Mouse (Mus musculus): ENCODE measurements around the gene Pla2g4e. TPM values are rescaled to one million over a fixed set of nuclear protein-coding genes. Genes with fewer than 3 reads are reported as not detected.

The Pla2g4e gene
- not detected in 2 replicates for polyA plus RNA-seq (2016; fragmentation: Nextera tagmentation; extraction: Ambion mirVana)

DNA sequence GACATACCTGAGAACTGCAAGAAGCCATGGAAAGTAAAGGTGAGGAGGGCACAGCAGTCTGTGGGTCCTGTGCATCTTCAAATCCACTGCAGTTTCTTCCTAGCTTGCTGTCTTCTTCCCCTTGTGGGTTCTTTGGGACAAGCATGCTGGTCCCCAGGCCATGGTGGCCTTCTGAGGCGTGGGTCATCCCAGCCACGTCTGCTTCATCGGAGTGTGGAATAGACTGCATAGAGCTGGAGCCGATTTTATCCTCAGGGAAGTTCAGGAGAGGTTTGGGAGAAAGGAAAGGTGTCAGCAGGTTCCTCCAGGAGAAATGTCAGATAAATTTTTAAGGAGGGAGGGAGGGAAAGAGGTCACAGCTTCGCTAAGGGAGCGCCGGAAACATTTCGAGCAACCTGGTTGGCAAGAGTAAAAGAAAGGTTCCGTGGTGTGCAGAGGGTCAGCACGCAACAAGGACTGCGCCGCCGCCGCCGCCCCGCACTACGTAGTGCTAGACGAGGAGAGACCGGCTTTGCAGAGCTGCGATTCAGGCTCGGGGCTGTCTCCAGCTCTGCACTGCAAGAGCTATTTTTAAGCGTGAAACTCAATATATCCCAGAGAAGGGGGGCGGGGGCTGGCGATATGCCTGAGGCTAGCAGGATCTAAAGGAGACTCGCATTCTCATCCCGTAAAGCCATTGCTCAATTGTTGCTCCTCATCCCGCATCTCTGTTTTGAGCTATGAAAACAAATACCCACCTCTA is at the start of gene Pla2g4e:
Pla2g4e (minus strand) TSS at position 657 of the 742 bp plus-strand sequence.
- Histone ChIP-seq H3K36me3 (no peaks in the 10 kb centered on the region), H3K9me3 (replicated peaks) (no peaks in the 10 kb centered on the region), H3K9ac (no peak within 1 kb of the TSS), H3K27me3 (replicated peaks) (peaks cover 55% of the 10 kb centered on the region), H3K27ac (no peak within 1 kb of the TSS), H3K4me2 (peak within 1 kb of the TSS; percentile 40), H3K4me3 (peak within 1 kb of the TSS; percentile 16; the same call in 1 of the 2 replicates), H3K4me1 (no peaks in the 10 kb centered on the region)
- 9% methylated on average over 27 of the region's 27 CpGs for WGBS (ENCODE audit: insufficient replicate concordance)
- ATAC-seq: no peak

DNA sequence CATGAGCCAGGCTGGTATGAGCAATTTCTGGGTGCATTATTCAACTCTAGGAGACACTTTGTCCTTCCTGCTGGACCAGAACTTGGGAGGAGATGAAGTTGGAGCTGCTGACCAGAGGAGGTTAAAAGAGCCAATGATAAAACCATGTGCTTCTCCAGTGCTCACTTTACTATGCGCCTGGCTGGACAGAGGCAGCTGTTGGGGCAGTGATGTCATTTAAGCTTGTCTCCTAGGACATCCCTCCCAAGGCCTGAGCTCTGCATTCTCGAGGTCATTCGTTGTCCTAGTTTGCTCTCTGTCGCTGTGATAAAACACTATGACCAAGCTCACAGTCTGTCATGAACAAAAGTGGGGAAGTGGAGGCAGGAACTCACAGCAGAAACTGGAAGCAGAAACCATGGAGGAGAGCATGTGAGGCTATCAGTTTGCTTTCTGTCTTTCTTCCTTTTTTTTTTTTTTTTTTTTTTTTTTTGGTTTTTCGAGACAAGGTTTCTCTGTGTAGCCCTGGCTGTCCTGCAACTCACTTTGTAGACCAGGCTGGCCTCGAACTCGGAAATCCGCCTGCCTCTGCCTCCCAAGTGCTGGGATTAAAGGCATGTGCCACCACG is 46.4 kb upstream of the Pla2g4e start:
- Histone ChIP-seq H3K9me3 (replicated peaks) (no peaks in the 10 kb centered on the region), H3K4me2 (no peak overlapping the region), H3K27ac (no peak overlapping the region), H3K4me3 (no peak overlapping the region), H3K9ac (no peak overlapping the region), H3K36me3 (no peaks in the 10 kb centered on the region), H3K4me1 (no peaks in the 10 kb centered on the region), H3K27me3 (replicated peaks) (no peaks in the 10 kb centered on the region)
- WGBS (ENCODE audit: insufficient replicate concordance): 66% methylated on average over 8 of the region's 9 CpGs
- no peak for ATAC-seq

DNA sequence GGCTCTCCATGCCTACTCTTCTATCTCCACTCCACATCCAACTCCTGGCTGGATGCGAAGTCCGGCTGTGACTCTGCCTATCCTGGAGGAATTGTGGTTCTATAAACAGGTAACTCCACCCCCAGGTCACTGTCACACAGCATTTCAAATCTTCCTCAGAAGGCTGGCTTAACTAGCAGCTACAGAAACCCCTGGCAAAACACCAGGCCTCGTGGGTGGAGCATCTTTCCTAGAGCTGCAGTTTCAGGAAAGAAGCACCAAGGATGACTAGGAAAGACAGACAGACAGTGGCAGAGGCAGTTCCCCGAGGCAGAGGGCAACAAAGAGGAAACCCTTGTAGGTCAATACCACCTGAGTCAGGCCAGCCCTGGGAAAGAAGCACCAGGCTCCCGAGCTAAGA is 43.9 kb upstream of the Pla2g4e start, which contains the start of gene Pla2g4d:
Pla2g4d (minus strand) TSS at position 203 of the 400 bp plus-strand sequence.
- no peak within 1 kb of the TSS for H3K27ac ChIP-seq
- WGBS (ENCODE audit: insufficient replicate concordance): 49% methylated on average over 5 of the region's 5 CpGs

DNA sequence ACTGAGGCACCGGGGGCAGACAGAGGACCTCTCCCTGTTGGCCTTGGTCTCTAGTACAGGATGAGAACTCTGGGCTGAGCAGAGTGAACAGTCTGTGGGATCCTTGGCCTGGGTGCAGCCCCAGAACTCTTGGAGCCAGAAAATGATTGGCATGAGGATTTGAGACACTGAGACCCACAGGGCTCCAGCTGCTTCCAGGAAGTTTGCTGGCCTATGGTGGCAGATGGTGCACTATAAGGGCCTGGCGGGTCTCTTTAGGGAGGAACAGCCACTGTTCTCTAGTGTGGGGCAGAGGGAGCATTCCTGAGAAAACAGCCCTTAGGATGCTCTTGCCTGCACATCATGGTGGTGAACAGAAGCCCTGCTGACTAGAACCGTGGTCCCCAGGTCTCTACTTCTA is 43.3 kb upstream of the Pla2g4e start:
- ATAC-seq: no peak
- H3K36me3 ChIP-seq: no peaks in the 10 kb centered on the region
- no peaks in the 10 kb centered on the region; the same call in 1 of the 2 replicates for H3K27me3 ChIP-seq (replicated peaks)
- no peaks in the 10 kb centered on the region for H3K9me3 ChIP-seq (replicated peaks)
- H3K4me3 ChIP-seq: no peak overlapping the region
- no peaks in the 10 kb centered on the region for H3K4me1 ChIP-seq
- H3K4me2 ChIP-seq: no peak overlapping the region
- no peak overlapping the region for H3K27ac ChIP-seq
- no peak overlapping the region for H3K9ac ChIP-seq
- 71% methylated on average over 3 of the region's 3 CpGs for WGBS (ENCODE audit: insufficient replicate concordance)

More for the DNA sequence above, 43.9 kb upstream of the Pla2g4e start, which contains the start of gene Pla2g4d:
- no peak for ATAC-seq
- H3K9me3 ChIP-seq (replicated peaks): no peaks in the 10 kb centered on the region
- no peak within 1 kb of the TSS for H3K4me2 ChIP-seq
- H3K9ac ChIP-seq: no peak within 1 kb of the TSS
- no peaks in the 10 kb centered on the region for H3K36me3 ChIP-seq
- H3K4me1 ChIP-seq: no peaks in the 10 kb centered on the region
- no peak within 1 kb of the TSS for H3K4me3 ChIP-seq
- no peaks in the 10 kb centered on the region; the same call in 1 of the 2 replicates for H3K27me3 ChIP-seq (replicated peaks)

DNA sequence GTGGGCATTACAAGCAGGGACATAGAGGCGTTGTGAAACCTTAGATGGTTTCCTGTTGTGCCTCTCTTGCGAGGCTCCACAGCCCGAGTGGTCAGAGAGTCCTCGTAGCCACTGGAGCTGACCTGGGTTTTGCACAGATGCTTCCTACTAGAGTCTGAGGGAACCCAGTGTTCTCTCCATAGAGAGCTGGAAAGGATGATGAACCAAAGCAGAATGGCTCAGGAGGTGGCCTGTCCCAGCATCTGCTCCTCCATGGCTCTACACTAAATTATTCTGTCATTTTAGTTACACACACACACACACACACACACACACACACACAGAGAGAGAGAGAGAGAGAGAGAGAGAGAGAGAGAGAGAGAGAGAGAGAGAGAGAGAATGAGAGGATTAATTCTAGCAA is 40.5 kb upstream of the Pla2g4e start:
- WGBS (ENCODE audit: insufficient replicate concordance): 47% methylated on average over 4 of the region's 4 CpGs
- H3K4me2 ChIP-seq: no peak overlapping the region
- no peaks in the 10 kb centered on the region for H3K4me1 ChIP-seq
- no peak overlapping the region for H3K27ac ChIP-seq
- ATAC-seq: no peak
- no peaks in the 10 kb centered on the region for H3K36me3 ChIP-seq
- no peak overlapping the region for H3K4me3 ChIP-seq
- no peaks in the 10 kb centered on the region for H3K9me3 ChIP-seq (replicated peaks)
- H3K27me3 ChIP-seq (replicated peaks): no peaks in the 10 kb centered on the region; the same call in 1 of the 2 replicates
- H3K9ac ChIP-seq: no peak overlapping the region

DNA sequence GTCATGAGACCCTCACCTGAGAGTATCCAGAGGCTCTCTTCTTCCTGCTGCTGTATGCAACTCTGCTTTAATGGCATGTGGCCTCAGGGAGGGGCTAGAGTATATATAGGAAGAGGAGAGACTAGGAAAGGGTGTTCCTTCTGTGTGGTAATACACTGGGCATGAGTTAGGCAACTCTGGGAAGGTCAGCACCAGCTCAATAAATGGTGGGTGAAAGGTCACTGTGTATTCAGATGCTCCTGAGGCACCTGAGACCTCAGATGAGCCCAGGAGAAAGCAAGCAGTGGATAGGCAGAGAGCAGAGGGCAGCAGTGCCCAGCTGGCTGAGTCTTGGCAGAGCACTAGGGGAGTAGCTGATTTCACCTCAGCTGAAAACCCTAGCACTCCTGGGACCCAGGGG is 39.6 kb upstream of the Pla2g4e start:
- H3K9ac ChIP-seq: no peak overlapping the region
- no peak overlapping the region for H3K27ac ChIP-seq
- no peaks in the 10 kb centered on the region; the same call in 1 of the 2 replicates for H3K27me3 ChIP-seq (replicated peaks)
- 0 out of 2 replicates have a peak, but pooled peaks cover 3% of the 10 kb centered on the region for H3K4me1 ChIP-seq
- no peaks in the 10 kb centered on the region for H3K36me3 ChIP-seq
- H3K9me3 ChIP-seq (replicated peaks): no peaks in the 10 kb centered on the region
- no peak overlapping the region for H3K4me2 ChIP-seq
- ATAC-seq: no peak
- no peak overlapping the region for H3K4me3 ChIP-seq

DNA sequence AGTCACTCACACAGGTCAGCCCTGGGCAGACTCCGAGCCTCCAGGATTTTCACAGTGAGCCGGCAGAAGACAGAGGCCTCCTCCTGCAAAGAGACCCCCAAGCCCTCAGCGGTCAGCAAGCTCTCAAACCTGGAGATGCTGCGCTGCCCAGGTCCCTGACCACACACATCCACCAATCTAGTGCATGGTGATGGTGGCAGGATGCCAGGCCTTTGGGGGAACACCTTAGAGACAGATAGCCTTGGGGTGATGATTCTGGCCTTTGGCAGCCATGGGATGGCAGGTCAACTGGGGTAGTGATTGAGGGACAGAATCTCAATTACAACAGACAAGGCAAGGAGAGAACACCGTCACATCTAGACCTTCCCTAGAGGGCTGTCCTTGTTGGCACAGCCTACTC is 39.0 kb upstream of the Pla2g4e start:
- H3K4me3 ChIP-seq: no peak overlapping the region
- H3K4me1 ChIP-seq: 0 out of 2 replicates have a peak, but pooled peaks cover 3% of the 10 kb centered on the region
- ATAC-seq: no peak
- no peak overlapping the region for H3K4me2 ChIP-seq
- no peaks in the 10 kb centered on the region for H3K36me3 ChIP-seq
- H3K9ac ChIP-seq: no peak overlapping the region
- no peak overlapping the region for H3K27ac ChIP-seq
- H3K27me3 ChIP-seq (replicated peaks): no peaks in the 10 kb centered on the region; the same call in 1 of the 2 replicates
- 73% methylated on average over 5 of the region's 5 CpGs for WGBS (ENCODE audit: insufficient replicate concordance)
- no peaks in the 10 kb centered on the region for H3K9me3 ChIP-seq (replicated peaks)

DNA sequence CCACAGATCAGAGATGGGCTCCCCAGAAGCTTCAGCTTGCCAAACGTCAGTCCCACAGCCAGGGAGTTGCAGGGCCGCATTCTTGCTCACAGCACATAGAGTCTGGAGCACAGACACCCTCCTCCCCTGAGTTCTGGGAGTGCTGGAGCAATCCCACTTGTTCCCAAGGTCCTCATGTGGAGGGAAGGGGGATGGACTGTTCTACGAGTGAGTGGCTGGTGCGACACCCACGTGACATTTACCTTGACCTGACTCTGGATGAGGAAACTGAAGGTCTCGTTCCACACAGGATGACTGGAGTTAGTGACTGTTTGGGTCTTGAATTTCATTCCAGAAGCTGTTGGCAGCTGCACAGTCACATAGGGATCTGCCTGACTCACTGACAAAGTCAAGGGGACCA is 38.4 kb upstream of the Pla2g4e start:
- Histone ChIP-seq H3K36me3 (no peaks in the 10 kb centered on the region), H3K4me3 (no peak overlapping the region), H3K9ac (no peak overlapping the region), H3K4me1 (0 out of 2 replicates have a peak, but pooled peaks cover 3% of the 10 kb centered on the region), H3K27me3 (replicated peaks) (no peaks in the 10 kb centered on the region; the same call in 1 of the 2 replicates), H3K27ac (no peak overlapping the region), H3K4me2 (no peak overlapping the region), H3K9me3 (replicated peaks) (no peaks in the 10 kb centered on the region)
- 45% methylated on average over 6 of the region's 6 CpGs for WGBS (ENCODE audit: insufficient replicate concordance)
- no peak for ATAC-seq

DNA sequence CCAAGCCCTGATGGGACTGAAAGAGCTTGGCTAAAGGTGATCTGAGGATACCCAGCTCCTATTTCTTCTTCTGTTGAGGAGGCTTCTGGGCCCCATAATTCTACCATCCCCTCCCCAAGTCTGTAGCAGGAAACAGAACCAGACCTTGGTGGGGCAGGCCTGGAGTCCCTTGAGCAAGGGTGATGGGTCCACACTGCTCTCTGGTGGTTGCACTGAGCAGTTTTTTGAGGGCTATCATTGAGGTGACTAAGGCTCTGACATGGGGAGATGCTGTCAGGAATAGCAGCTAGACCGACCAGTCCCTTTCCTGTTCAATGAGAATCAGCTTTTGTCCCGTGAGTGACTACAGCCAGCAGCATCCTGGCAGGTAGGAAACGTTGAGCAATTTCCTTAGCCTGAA is 36.1 kb upstream of the Pla2g4e start:
- no peak for ATAC-seq
- Histone ChIP-seq H3K9me3 (replicated peaks) (no peaks in the 10 kb centered on the region), H3K4me3 (no peak overlapping the region), H3K27me3 (replicated peaks) (no peaks in the 10 kb centered on the region; the same call in 1 of the 2 replicates), H3K27ac (no peak overlapping the region), H3K4me1 (0 out of 2 replicates have a peak, but pooled peaks cover 3% of the 10 kb centered on the region), H3K4me2 (no peak overlapping the region), H3K9ac (no peak overlapping the region), H3K36me3 (no peaks in the 10 kb centered on the region)
- 38% methylated on average over 3 of the region's 3 CpGs for whole genome bisulfite sequencing (ENCODE audit: insufficient replicate concordance)

DNA sequence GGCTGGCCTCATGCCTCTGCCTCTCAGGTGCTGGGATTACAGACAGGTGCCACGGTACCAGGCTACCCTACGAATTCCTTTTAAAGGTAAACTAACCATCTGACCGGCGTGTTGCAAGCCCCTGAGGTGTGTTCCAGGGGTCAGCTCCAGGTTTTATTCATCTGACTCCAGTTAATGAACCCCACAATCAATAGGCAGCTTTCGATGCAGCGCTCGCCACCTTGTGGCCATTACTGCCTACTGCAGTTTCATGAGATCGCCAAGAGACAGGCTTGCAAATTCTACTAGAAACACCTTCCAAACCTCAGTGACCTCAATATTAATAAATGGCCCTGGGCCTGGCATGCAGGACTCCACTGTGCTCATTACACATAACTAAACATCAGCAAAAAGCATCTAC is 34.8 kb upstream of the Pla2g4e start:
- Histone ChIP-seq H3K27ac (no peak overlapping the region), H3K4me3 (no peak overlapping the region), H3K9ac (no peak overlapping the region), H3K9me3 (replicated peaks) (no peaks in the 10 kb centered on the region), H3K4me1 (0 out of 2 replicates have a peak, but pooled peaks cover 3% of the 10 kb centered on the region), H3K4me2 (no peak overlapping the region), H3K36me3 (no peaks in the 10 kb centered on the region), H3K27me3 (replicated peaks) (peaks cover 4% of the 10 kb centered on the region; the same call in 1 of the 2 replicates)
- ATAC-seq: no peak
- WGBS (ENCODE audit: insufficient replicate concordance): 11% methylated on average over 8 of the region's 8 CpGs

DNA sequence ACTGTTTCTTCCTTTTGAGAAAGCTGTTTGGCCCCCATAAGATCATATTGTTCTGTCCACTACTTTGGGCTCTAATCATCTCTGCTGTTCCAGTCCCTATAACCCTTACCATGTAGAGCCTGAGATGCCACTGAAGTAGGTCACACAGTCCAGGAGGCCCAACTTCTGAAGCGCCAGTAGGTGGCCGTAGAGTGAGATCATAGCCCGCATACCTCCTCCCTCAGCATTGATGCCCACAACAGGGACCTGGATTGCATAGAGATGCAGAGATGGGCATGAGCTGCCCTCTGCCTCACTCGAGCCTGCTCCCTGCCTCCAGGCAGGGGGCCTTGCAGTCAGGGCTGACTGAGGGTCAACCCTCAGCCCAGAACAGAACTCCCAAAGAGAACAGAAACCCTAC is 31.8 kb upstream of the Pla2g4e start:
- Histone ChIP-seq H3K9ac (no peak overlapping the region), H3K4me2 (no peak overlapping the region), H3K4me1 (0 out of 2 replicates have a peak, but pooled peaks cover 3% of the 10 kb centered on the region), H3K36me3 (no peaks in the 10 kb centered on the region), H3K27ac (no peak overlapping the region), H3K27me3 (replicated peaks) (0 out of 2 replicates have a peak, but pooled peaks cover 5% of the 10 kb centered on the region), H3K9me3 (replicated peaks) (no peaks in the 10 kb centered on the region), H3K4me3 (no peak overlapping the region)
- no peak for ATAC-seq
- WGBS (ENCODE audit: insufficient replicate concordance): 68% methylated on average over 4 of the region's 4 CpGs

DNA sequence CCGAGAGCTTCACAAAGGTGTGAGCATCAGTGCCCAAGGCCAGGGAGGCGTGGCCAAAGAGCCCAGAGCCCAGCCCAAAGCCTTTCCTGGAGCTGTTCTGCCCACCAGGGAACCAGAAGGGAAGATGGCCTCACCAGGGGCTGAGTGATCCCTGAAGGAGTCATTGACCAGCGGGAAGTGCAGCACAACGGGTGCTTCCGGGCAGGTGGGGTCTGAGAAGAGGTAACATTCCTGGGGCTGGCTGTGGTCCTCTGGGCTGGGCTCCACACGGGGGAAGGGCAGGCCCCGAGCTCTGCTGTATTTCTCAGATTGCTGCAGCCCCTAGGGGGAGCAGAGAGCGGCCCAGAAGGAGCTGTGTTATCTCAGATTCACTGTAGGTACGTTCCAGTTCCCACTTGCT is 23.5 kb upstream of the Pla2g4e start:
- Histone ChIP-seq H3K4me2 (no peak overlapping the region), H3K27me3 (replicated peaks) (peaks cover 30% of the 10 kb centered on the region), H3K4me3 (no peak overlapping the region), H3K9me3 (replicated peaks) (no peaks in the 10 kb centered on the region), H3K4me1 (no peaks in the 10 kb centered on the region), H3K36me3 (no peaks in the 10 kb centered on the region), H3K9ac (no peak overlapping the region), H3K27ac (no peak overlapping the region)
- no peak for ATAC-seq
- WGBS (ENCODE audit: insufficient replicate concordance): 4% methylated on average over 9 of the region's 9 CpGs
